Mouse (Mus musculus) megakaryocyte, adult 5-6 weeks (primary cell): ENCODE measurements around the gene Nde1. TPM values are rescaled to one million over a fixed set of nuclear protein-coding genes. Genes with fewer than 3 reads are reported as not detected.
"Not testable (repeated sequence)": the region's sequence is repeated elsewhere in the genome, so short reads cannot be mapped to it uniquely, and the experiment has no call there.

Experiments
- ATAC-seq: 2 replicates; pipeline ENCODE4 v1.8.0; 2016; ENCODE audit warnings: mild to moderate bottlenecking, inconsistent platforms; ENCODE audit not compliant: poor library complexity, severe bottlenecking
- total RNA-seq, 2 experiments: library from RNA; stranded (forward) in 1 of 2; stranded (reverse) in 1 of 2; fragments of 153-499, 151-499 nt in 1 of 2; fragments of 221-1000, 200-1000 nt in 1 of 2; gene quantifications; 2 replicates each; pipeline versions ENCODE4 v1.2.3 to v1.2.4; 2015 to 2017

The Nde1 gene
- total RNA-seq (2015), result 41.4 and 42.3 TPM in 2 replicates
- 73.0 and 88.6 TPM in 2 replicates for total RNA-seq (2017)

- ATAC-seq, result peak; percentile 74
Observed at GRCm38 (mm10) chr16:14162988-14163416, at the start of gene Nde1, which contains the start of gene Marf1. TSS of gene Nde1 (plus strand) at chr16:14163275. TSS of gene Marf1 (minus strand) at chr16:14163351.

- ATAC-seq, result no peak
Observed at GRCm38 (mm10) chr16:14117299-14117698, 45.8 kb upstream of the Nde1 start.

GRCm38 (mm10) chr16:14120941-14121340, 42.1 kb upstream of the Nde1 start:
- ATAC-seq, result no peak

GRCm38 (mm10) chr16:14121563-14121962, 41.5 kb upstream of the Nde1 start:
- no peak for ATAC-seq

GRCm38 (mm10) chr16:14122586-14122985, 40.5 kb upstream of the Nde1 start:
- ATAC-seq, result no peak

GRCm38 (mm10) chr16:14123901-14124300, 39.2 kb upstream of the Nde1 start:
- ATAC-seq, result no peak

- no peak for ATAC-seq
Observed at GRCm38 (mm10) chr16:14124709-14125108, 38.4 kb upstream of the Nde1 start.

- ATAC-seq, result no peak
Observed at GRCm38 (mm10) chr16:14125253-14125652, 37.8 kb upstream of the Nde1 start.

- no peak for ATAC-seq
Observed at GRCm38 (mm10) chr16:14128977-14129376, 34.1 kb upstream of the Nde1 start.

- ATAC-seq, result no peak
Observed at GRCm38 (mm10) chr16:14130796-14131195, 32.3 kb upstream of the Nde1 start.

GRCm38 (mm10) chr16:14131376-14131775, 31.7 kb upstream of the Nde1 start:
- no peak; the same call in 1 of the 2 replicates for ATAC-seq

GRCm38 (mm10) chr16:14131838-14132237, 31.2 kb upstream of the Nde1 start:
- peak; percentile 80 for ATAC-seq

- peak; percentile 75 for ATAC-seq
Observed at GRCm38 (mm10) chr16:14135014-14135413, 28.1 kb upstream of the Nde1 start.

- no peak for ATAC-seq
Observed at GRCm38 (mm10) chr16:14137976-14138561, 25.0 kb upstream of the Nde1 start.

GRCm38 (mm10) chr16:14139106-14139505, 24.0 kb upstream of the Nde1 start:
- no peak for ATAC-seq

GRCm38 (mm10) chr16:14143298-14143697, 19.8 kb upstream of the Nde1 start:
- ATAC-seq, result no peak

GRCm38 (mm10) chr16:14147712-14148111, 15.4 kb upstream of the Nde1 start:
- no peak for ATAC-seq

GRCm38 (mm10) chr16:14151718-14152117, 11.4 kb upstream of the Nde1 start:
- no peak for ATAC-seq

GRCm38 (mm10) chr16:14155638-14156037, 7.4 kb upstream of the Nde1 start:
- ATAC-seq, result not testable (repeated sequence)

- ATAC-seq, result no peak
Observed at GRCm38 (mm10) chr16:14156312-14156711, 6.8 kb upstream of the Nde1 start.

GRCm38 (mm10) chr16:14158536-14158935, 4.5 kb upstream of the Nde1 start:
- ATAC-seq, result no peak

GRCm38 (mm10) chr16:14158936-14159745, 3.9 kb upstream of the Nde1 start:
- ATAC-seq, result peak; percentile 82
